Mouse (Mus musculus) liver, embryonic 13.5 days (tissue): Measurements from ENCODE around the gene Hist1h4f. TPM values are rescaled to one million over a fixed set of nuclear protein-coding genes. Genes with fewer than 3 reads are reported as not detected.

Experiments
- microRNA-seq: library from miRNA; unstranded; fragments of <30 nt; microRNA quantifications from one replicate; pipeline ENCODE4, GENCODE M21; 2016
- polyA plus RNA-seq: library from polyadenylated mRNA; unstranded; fragments of >200 nt; fragmentation: Nextera tagmentation; extraction: Ambion mirVana; gene quantifications from 2 replicates; pipeline ENCODE4 v1.2.1, GENCODE M21; 2015

Hist1h4f gene
- polyA plus RNA-seq, 1 experiment from 2014 or later: 4.2 TPM

Small RNAs within 50 kb of the gene (microRNA-seq; reads per million reads assigned to microRNA genes)
- gene Gm44297 (not detected), gene Gm44359 (not detected), gene Gm44394 (not detected), gene n-TStga1 (5.3 reads per million, percentile 13 among the genes with 10 or more reads in this experiment)

Other genes with a start within 250 kb of the Hist1h4f start
- gene Zfp322a, start 182.4 kb downstream of the Hist1h4f start, polyA plus RNA-seq: 15.2 and 20.1 TPM in 2 replicates
- gene Abt1, start 127.8 kb downstream of the Hist1h4f start, polyA plus RNA-seq: 8.3 and 9.1 TPM in 2 replicates
- gene Btn1a1, start 85.7 kb downstream of the Hist1h4f start, polyA plus RNA-seq: 1.5 and 2.0 TPM in 2 replicates
- not detected in 2 replicates for gene Btn2a2, start 62.8 kb downstream of the Hist1h4f start, polyA plus RNA-seq
- gene Hist1h4h, start 20.6 kb downstream of the Hist1h4f start, polyA plus RNA-seq: 3.8 and 5.9 TPM in 2 replicates
- gene Hist1h2af, start 17.7 kb downstream of the Hist1h4f start, polyA plus RNA-seq: 7.7 and 13.6 TPM in 2 replicates
- 10.3 and 17.1 TPM in 2 replicates for gene Hist1h3g, start 16.2 kb downstream of the Hist1h4f start, polyA plus RNA-seq
- gene Hist1h2bh, start 8.3 kb downstream of the Hist1h4f start, polyA plus RNA-seq: 1.7 TPM in 2 replicates
- gene Hist1h3f, start 7.6 kb downstream of the Hist1h4f start, polyA plus RNA-seq: 1.1 and 2.1 TPM in 2 replicates
- 0.75 and 0.93 TPM in 2 replicates for gene Hist1h1d, start 1.6 kb upstream of the Hist1h4f start, polyA plus RNA-seq
- gene Hist1h3e, start 10.7 kb upstream of the Hist1h4f start, polyA plus RNA-seq: 4.4 and 6.8 TPM in 2 replicates
- 95.0 and 121 TPM in 2 replicates for gene Hist1h2ae, start 19.6 kb upstream of the Hist1h4f start, polyA plus RNA-seq
- 6.5 and 14.1 TPM in 2 replicates for gene Hist1h2bg, start 19.7 kb upstream of the Hist1h4f start, polyA plus RNA-seq
- gene Hist1h2bf, start 22.5 kb upstream of the Hist1h4f start, polyA plus RNA-seq: 5.0 and 12.7 TPM in 2 replicates
- gene Hist1h2ad, start 22.7 kb upstream of the Hist1h4f start, polyA plus RNA-seq: 1.2 and 4.3 TPM in 2 replicates
- gene Hist1h3d, start 24.1 kb upstream of the Hist1h4f start, polyA plus RNA-seq: 5.9 and 7.2 TPM in 2 replicates
- 116 and 152 TPM in 2 replicates for gene Hist1h4d, start 29.9 kb upstream of the Hist1h4f start, polyA plus RNA-seq
- gene Hist1h2be, start 69.5 kb upstream of the Hist1h4f start, polyA plus RNA-seq: 1.3 and 2.0 TPM in 2 replicates
- gene Hist1h1e, start 70.9 kb upstream of the Hist1h4f start, polyA plus RNA-seq: 24.3 and 26.2 TPM in 2 replicates
- gene Hist1h2ac, start 132.3 kb upstream of the Hist1h4f start, polyA plus RNA-seq: 0.89 and 1.0 TPM in 2 replicates
- 81.2 and 88.9 TPM in 2 replicates for gene Hist1h2bc, start 132.6 kb upstream of the Hist1h4f start, polyA plus RNA-seq
- gene Hist1h1t, start 144.2 kb upstream of the Hist1h4f start, polyA plus RNA-seq: not detected in 2 replicates
- gene Hist1h4c, start 146.8 kb upstream of the Hist1h4f start, polyA plus RNA-seq: 5.4 and 8.6 TPM in 2 replicates
- 6.6 and 8.8 TPM in 2 replicates for gene Hfe, start 159.2 kb upstream of the Hist1h4f start, polyA plus RNA-seq
- gene Hist1h1c, start 187.2 kb upstream of the Hist1h4f start, polyA plus RNA-seq: 60.3 and 72.2 TPM in 2 replicates
- gene Hist1h3c, start 194.0 kb upstream of the Hist1h4f start, polyA plus RNA-seq: 5.2 and 5.9 TPM in 2 replicates
- gene Hist1h2bb, start 195.1 kb upstream of the Hist1h4f start, polyA plus RNA-seq: 3.9 and 5.6 TPM in 2 replicates
- gene Hist1h2ab, start 199.5 kb upstream of the Hist1h4f start, polyA plus RNA-seq: 54.0 and 76.2 TPM in 2 replicates
- gene Hist1h3b, start 200.6 kb upstream of the Hist1h4f start, polyA plus RNA-seq: 10.4 and 29.5 TPM in 2 replicates
- 3.7 and 5.5 TPM in 2 replicates for gene Hist1h4b, start 205.4 kb upstream of the Hist1h4f start, polyA plus RNA-seq
- gene Hist1h4a, start 209.6 kb upstream of the Hist1h4f start, polyA plus RNA-seq: 0.86 TPM in 1 of 2 replicates, not detected in the other
- gene Hist1h3a, start 210.7 kb upstream of the Hist1h4f start, polyA plus RNA-seq: 3.2 and 8.3 TPM in 2 replicates
- gene Hist1h1a, start 212.0 kb upstream of the Hist1h4f start, polyA plus RNA-seq: 4.3 and 8.1 TPM in 2 replicates
- 0.14 TPM in 1 of 2 replicates, not detected in the other for gene Trim38, start 218.3 kb upstream of the Hist1h4f start, polyA plus RNA-seq